Mouse (Mus musculus) gastrocnemius, postnatal 14 days (tissue): ENCODE measurements around the gene Etv1. TPM values are rescaled to one million over a fixed set of nuclear protein-coding genes. Genes with fewer than 3 reads are reported as not detected.
A peak's percentile ranks its signal among the peaks of the same experiment; 100 is the strongest.

Source experiments
- DNase-seq: peaks from one replicate; pipeline ENCODE4 v3.0.0; 2021; ENCODE audit warnings: mixed read lengths
- intact Hi-C: fragments of 180-260 bp; cut with DNase I; formaldehyde crosslinking; loops from one replicate; pipeline ENCODE4 v1.15.1; 2025; ENCODE audit warnings: low total_unique reads
- long read RNA-seq, 2 experiments: library from polyadenylated mRNA; stranded (forward); transcript quantifications; one replicate each; pipeline ENCODE4 v2.0.0; 2021
- total RNA-seq, 2 experiments: library from RNA; stranded (reverse); gene quantifications; 2 replicates each; pipeline ENCODE4 v1.2.3; 2021

Etv1 gene
- 1 to 10 TPM; 6.7 to 7.1 TPM for total RNA-seq
- long read RNA-seq, experiment 1 = 0 reads
- long read RNA-seq, experiment 2, partial matches to known transcripts = 0 of 1 reads
- long read RNA-seq, experiment 2, other reads (novel, unspliced or antisense) = 1 of 1 reads

- peak; percentile 32 for DNase-seq
- intact Hi-C loops = no loop called here
Measured at GRCm38 (mm10) chr12:38779186-38779777, at the start of gene Etv1. Gene Etv1 (plus strand): TSS chr12:38779380.

GRCm38 (mm10) chr12:38729661-38730060 is 49.5 kb upstream of the Etv1 start:
- intact Hi-C loops = no loop called here

GRCm38 (mm10) chr12:38730791-38731190 is 48.4 kb upstream of the Etv1 start:
- no peak for DNase-seq
- intact Hi-C loops = no loop called here

More at GRCm38 (mm10) chr12:38729661-38730060, 49.5 kb upstream of the Etv1 start:
- DNase-seq = no peak

- intact Hi-C loops = no loop called here
- no peak for DNase-seq
Measured at GRCm38 (mm10) chr12:38759322-38759721, 19.9 kb upstream of the Etv1 start.

GRCm38 (mm10) chr12:38777316-38777715 is 1.9 kb upstream of the Etv1 start:
- intact Hi-C loops = no loop called here
- no peak for DNase-seq

GRCm38 (mm10) chr12:38777957-38778298 is 1.3 kb upstream of the Etv1 start:
- no peak for DNase-seq
- intact Hi-C loops = no loop called here

- intact Hi-C loops = no loop called here
- DNase-seq = peak; percentile 83
Measured at GRCm38 (mm10) chr12:38778299-38779075, 693 bp upstream of the Etv1 start.

GRCm38 (mm10) chr12:38780006-38780954 is 1.1 kb downstream of the Etv1 start:
- intact Hi-C loops = no loop called here
- peak; percentile 61 for DNase-seq

- DNase-seq = peak; percentile 10
- intact Hi-C loops = no loop called here
Measured at GRCm38 (mm10) chr12:38780955-38781304, 1.8 kb downstream of the Etv1 start.

GRCm38 (mm10) chr12:38781686-38782085 is 2.5 kb downstream of the Etv1 start:
- intact Hi-C loops = no loop called here
- DNase-seq = no peak

- intact Hi-C loops = no loop called here
- DNase-seq = no peak
Measured at GRCm38 (mm10) chr12:38783291-38783690, 4.1 kb downstream of the Etv1 start.

- no peak for DNase-seq
- intact Hi-C loops = no loop called here
Measured at GRCm38 (mm10) chr12:38784221-38784620, 5.0 kb downstream of the Etv1 start.

GRCm38 (mm10) chr12:38786571-38786970 is 7.4 kb downstream of the Etv1 start:
- intact Hi-C loops = no loop called here
- no peak for DNase-seq

GRCm38 (mm10) chr12:38787704-38788103 is 8.5 kb downstream of the Etv1 start:
- no peak for DNase-seq
- intact Hi-C loops = no loop called here

GRCm38 (mm10) chr12:38788621-38789020 is 9.4 kb downstream of the Etv1 start:
- DNase-seq = peak; percentile 16
- intact Hi-C loops = no loop called here

GRCm38 (mm10) chr12:38789789-38790355 is 10.7 kb downstream of the Etv1 start:
- DNase-seq = no peak
- intact Hi-C loops = no loop called here

- no peak for DNase-seq
- intact Hi-C loops = no loop called here
Measured at GRCm38 (mm10) chr12:38793076-38793475, 13.9 kb downstream of the Etv1 start.

- no peak for DNase-seq
- intact Hi-C loops = no loop called here
Measured at GRCm38 (mm10) chr12:38793697-38794096, 14.5 kb downstream of the Etv1 start.

- intact Hi-C loops = no loop called here
- no peak for DNase-seq
Measured at GRCm38 (mm10) chr12:38807031-38807430, 27.9 kb downstream of the Etv1 start.

GRCm38 (mm10) chr12:38812392-38812791 is 33.2 kb downstream of the Etv1 start:
- DNase-seq = no peak
- intact Hi-C loops = no loop called here
